Mouse (Mus musculus) embryo, embryonic 10.5 days (tissue): ENCODE results near the gene Cacng6.
"Not testable (repeated sequence)": the region's sequence is repeated elsewhere in the genome, so short reads cannot be mapped to it uniquely, and the experiment has no call there.

ENCODE experiments used
- DNase-seq: peaks from one replicate; pipeline ENCODE4 v3.0.0-alpha.2; 2015; ENCODE audit warnings: low spot score

Cacng6 gene

DNA sequence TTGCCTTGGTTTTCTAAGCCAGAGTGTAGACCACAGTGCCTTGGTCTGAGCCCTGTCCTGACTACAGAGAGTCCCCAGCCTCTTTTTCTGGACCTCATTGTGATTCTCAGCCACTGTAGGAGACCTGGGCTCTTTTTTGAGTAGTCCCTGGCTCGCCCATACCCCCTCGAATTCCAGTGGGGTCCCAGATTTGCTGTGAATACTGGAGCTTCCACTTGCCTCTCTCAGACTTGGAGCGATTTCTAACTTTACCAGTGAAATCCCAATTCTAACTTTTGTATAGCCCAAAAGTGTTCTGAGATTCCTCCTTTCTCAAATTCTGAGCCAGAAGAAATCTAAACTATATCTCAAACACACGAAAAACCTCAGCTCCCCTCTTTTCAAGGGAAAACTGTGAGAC, at the start of gene Cacng6:
Cacng6 (plus strand) TSS at position 301 of the 400 bp plus-strand sequence.
- DNase-seq: no peak

GRCm38 (mm10) chr7:3376831-3377230, 47.2 kb upstream of the Cacng6 start:
- DNase-seq: peak; percentile 57

- no peak for DNase-seq
Observed at GRCm38 (mm10) chr7:3382123-3382522, 41.9 kb upstream of the Cacng6 start.

DNA sequence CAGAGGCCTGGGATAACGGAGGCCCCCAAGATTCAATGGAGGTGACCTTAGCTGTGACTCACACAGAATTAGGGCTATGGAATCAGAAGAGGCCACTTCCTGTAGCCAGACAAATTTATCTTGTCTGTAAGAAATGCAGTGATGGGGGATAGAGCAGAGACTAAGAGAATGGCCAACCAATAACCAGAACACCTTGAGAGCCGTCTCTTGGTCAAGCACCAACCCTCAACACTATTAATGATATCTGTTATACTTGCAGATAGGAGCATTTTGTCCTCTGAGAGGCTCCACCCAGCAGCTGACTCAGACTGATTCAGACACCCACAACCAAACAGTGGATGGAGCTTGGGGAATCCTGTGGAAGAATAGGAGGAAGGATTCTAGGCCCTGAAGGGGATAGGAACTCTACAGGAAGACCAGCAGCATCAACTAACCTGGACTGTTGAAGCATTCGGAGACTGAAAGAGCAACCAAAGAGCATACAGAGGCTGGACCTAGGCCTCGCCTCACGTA, 39.1 kb upstream of the Cacng6 start:
- DNase-seq: no peak

GRCm38 (mm10) chr7:3386036-3386730, 37.8 kb upstream of the Cacng6 start:
- DNase-seq: no peak

DNA sequence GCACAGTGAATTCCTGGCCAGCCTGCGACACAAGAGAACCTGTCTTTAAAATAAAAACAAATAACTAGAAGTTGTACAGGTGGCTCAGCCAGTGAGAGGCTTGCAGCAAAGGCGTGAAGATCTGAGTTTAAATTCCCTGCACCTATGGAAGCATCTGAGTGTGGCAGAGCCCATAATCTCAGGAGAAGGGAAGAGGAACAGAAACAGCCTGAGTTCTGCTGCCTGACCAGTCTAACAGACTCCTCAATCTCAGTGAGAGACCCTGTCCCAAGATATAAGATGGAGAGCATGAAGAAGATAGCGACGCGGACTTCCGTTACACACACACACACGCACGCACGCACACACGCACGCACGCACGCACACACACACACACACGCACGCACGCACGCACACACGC, 36.2 kb upstream of the Cacng6 start:
- DNase-seq: no peak

- no peak for DNase-seq
Observed at GRCm38 (mm10) chr7:3388885-3389284, 35.1 kb upstream of the Cacng6 start.

GRCm38 (mm10) chr7:3389444-3390412, 34.3 kb upstream of the Cacng6 start:
- DNase-seq: peak; percentile 74

GRCm38 (mm10) chr7:3390413-3391080, 33.4 kb upstream of the Cacng6 start, which contains the start of gene Cacng8:
Cacng8 (plus strand) TSS chr7:3390683.
- peak; percentile 42 for DNase-seq

- DNase-seq: no peak
Observed at GRCm38 (mm10) chr7:3391081-3391451, 32.9 kb upstream of the Cacng6 start.

- DNase-seq: peak; percentile 61
Observed at GRCm38 (mm10) chr7:3391809-3392208, 32.2 kb upstream of the Cacng6 start.

- no peak for DNase-seq
Observed at GRCm38 (mm10) chr7:3397355-3397754, 26.6 kb upstream of the Cacng6 start.

DNA sequence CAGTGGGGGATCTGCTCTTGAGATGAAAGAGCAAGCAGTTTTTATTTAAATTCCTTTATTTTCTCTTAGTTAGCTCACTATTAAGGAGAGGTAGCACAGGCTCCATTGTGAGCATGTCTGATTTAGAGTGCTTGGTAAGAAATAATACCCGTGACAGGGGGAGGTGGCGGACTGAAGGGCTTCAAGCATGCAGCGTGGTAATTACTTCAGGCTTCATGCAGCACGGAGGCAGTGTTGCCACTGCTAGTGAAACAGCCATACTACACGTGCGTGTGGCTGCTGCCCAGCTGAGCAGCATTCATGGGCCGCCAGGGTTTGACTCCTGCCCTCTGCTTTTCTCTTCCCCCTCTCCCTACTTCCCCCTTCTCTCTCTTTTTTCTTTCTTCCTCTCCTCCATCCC, 26.2 kb upstream of the Cacng6 start:
- peak; percentile 54 for DNase-seq

- not testable (repeated sequence) for DNase-seq
Observed at GRCm38 (mm10) chr7:3398363-3398762, 25.6 kb upstream of the Cacng6 start.

- DNase-seq: no peak
Observed at GRCm38 (mm10) chr7:3399937-3400336, 24.1 kb upstream of the Cacng6 start.

DNA sequence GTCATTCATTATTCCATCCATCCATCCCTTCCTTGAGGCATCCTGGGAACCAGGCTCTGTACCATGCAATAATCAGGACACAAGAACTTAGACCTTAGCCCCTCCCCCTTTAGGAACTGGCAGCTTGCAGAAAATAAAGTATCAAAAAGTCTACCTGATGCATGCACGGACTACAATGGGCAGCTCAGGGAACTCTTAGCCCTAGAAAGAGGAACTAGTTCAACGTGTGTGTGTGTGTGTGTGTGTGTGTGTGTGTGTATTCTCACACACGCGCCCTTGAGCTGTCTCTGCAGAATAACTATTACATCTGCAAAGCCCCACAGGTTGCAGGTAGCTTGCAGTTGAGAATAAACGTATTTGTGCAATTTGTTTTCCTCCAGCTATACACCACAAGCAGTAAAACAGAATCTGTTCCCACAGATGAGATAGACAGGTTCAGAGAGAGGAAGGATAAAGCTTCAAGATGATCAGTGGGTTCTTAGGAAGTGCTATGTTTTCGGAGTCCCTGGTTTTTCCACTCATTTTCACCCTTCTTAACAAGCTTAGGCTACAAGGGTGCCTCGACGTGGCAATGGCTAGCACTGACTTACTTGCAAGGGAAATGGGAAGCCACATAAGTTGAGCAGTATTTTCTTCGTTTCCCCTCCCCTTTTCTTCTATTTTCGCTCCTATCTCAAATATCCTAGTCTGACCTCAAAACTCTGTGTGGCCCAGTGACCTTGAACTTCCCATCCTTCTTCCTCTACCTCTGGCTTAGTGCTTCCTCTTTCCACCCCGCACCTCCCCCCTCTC, 14.1 kb upstream of the Cacng6 start:
- DNase-seq: no peak

GRCm38 (mm10) chr7:3411160-3411941, 12.6 kb upstream of the Cacng6 start:
- DNase-seq: peak; percentile 91

- peak; percentile 61 for DNase-seq
Observed at GRCm38 (mm10) chr7:3412036-3412435, 12.0 kb upstream of the Cacng6 start.

DNA sequence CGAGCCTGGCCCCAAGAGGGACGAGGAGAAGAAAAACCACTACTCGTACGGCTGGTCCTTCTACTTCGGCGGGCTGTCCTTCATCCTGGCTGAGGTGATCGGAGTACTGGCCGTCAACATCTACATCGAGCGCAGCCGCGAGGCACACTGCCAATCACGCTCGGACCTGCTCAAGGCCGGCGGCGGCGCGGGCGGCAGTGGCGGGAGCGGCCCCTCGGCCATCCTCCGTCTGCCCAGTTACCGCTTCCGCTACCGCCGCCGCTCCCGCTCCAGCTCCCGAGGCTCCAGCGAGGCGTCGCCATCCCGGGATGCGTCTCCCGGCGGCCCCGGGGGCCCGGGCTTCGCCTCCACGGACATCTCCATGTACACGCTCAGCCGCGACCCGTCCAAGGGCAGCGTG, 9.1 kb upstream of the Cacng6 start:
- peak; percentile 57 for DNase-seq

DNA sequence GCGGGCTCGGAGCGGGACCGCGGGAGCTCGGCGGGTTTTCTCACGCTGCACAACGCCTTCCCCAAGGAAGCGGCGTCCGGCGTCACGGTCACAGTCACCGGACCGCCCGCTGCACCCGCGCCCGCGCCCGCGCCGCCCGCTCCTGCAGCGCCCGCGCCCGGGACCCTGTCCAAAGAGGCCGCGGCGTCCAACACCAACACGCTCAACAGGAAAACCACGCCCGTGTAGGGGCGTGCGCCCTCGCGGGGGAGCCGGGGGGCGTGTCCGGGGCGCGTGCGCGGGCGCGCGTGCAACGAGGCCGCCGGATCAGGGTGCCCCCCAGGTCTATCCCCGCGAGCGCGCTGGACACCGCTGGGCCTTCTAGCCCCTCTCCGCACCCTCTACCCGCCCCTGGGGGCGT, 8.6 kb upstream of the Cacng6 start:
- DNase-seq: no peak

DNA sequence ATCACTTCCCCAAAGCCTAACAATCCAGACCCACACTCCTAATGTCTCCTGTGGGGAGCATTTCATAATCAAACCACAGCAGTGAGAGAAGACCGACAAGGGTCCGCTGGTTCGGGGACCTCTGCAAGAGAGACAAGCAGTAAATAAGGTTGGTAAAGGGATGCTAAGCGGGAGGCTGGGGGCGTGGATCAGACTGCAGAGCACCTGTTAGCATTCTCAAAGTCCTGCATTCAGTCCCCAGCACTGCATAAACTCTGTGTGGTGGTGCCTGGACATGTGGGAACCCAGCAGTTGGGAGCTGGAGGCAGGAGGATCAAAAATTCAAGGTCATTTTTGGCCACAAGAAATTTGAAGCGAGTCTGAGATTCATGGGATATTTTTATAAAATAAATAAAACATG, 4.1 kb upstream of the Cacng6 start:
- DNase-seq: no peak
